ENCODE assay signal across 10 mouse cellular contexts in genomic region chr16:23239583-23239982, GRCm38 (mm10). TPM values are rescaled to one million over a fixed set of nuclear protein-coding genes. Genes with fewer than 3 reads are reported as not detected.
DNase-seq lines count a peak whose midpoint lies in the region; ATAC-seq and TF ChIP-seq lines count a peak whose summit lies in the region.
"Had no signal": no experiment of that assay in that cellular context is flagged by ENCODE, and none has a peak within 500 bp of the region (broad histone marks: within the 10 kb centered on the region; RNA-seq: fewer than 3 reads in every experiment).

No protein-coding gene starts in this region.

- no peaks in the 10 kb centered on the region for H3K9me3 ChIP-seq in forebrain, postnatal 0 days (ENCODE audit: low read length)
- H3K9me3 ChIP-seq in forebrain, embryonic 10.5 days = no peaks in the 10 kb centered on the region
- H3K9me3 ChIP-seq in liver, postnatal 0 days (ENCODE audit: low read length) = no peaks in the 10 kb centered on the region

- 72% methylated on average over 6 of the region's 6 CpGs for WGBS in forebrain, postnatal 0 days
- WGBS in forebrain, embryonic 10.5 days = 78% methylated on average over 6 of the region's 6 CpGs
- WGBS in liver, postnatal 0 days (ENCODE audit: insufficient replicate concordance) = 68% methylated on average over 6 of the region's 6 CpGs

- intact Hi-C loops in heart, postnatal 36 days (cut with DNase I) = no loop called here

- no peak overlapping the region for H3K9ac ChIP-seq in forebrain, postnatal 0 days
- no peak overlapping the region for H3K9ac ChIP-seq in liver, postnatal 0 days (replicated peaks)

- no peaks in the 10 kb centered on the region for H3K27me3 ChIP-seq in forebrain, postnatal 0 days (ENCODE audit: insufficient read depth, low read length)
- no peaks in the 10 kb centered on the region for H3K27me3 ChIP-seq in forebrain, embryonic 10.5 days (ENCODE audit: poor library complexity, severe bottlenecking)
- H3K27me3 ChIP-seq in liver, postnatal 0 days (ENCODE audit: insufficient read depth, low read length) = no peaks in the 10 kb centered on the region

- no peak for DNase-seq in forebrain, postnatal 0 days
- DNase-seq in forebrain, embryonic 10.5 days (ENCODE audit: extremely low spot score, low spot score) = no peak
- DNase-seq in liver = peak; percentile 23
- DNase-seq in liver, postnatal 0 days = no peak
- DNase-seq in heart, postnatal 36 days = peak; percentile 43 to 46
- peak; percentile 66 for DNase-seq in testis, postnatal 10 days (ENCODE audit: low spot score)
- no peak for DNase-seq in cerebellum, adult 11 months
- DNase-seq in natural killer cell, adult 2 months (ENCODE audit: low spot score in 2 of 2) = no peak
- DNase-seq: kidney, postnatal 14 days had no signal

- no peak overlapping the region for H3K4me2 ChIP-seq in forebrain, postnatal 0 days (ENCODE audit: low read depth)
- H3K4me2 ChIP-seq in liver, postnatal 0 days (ENCODE audit: low read depth, low read length) = no peak overlapping the region

- peak overlapping the region; percentile 2; the same call in 1 of the 2 replicates for H3K27ac ChIP-seq in forebrain, postnatal 0 days (ENCODE audit: low read depth, low read length)
- H3K27ac ChIP-seq in forebrain, embryonic 10.5 days = no peak overlapping the region; the same call in 1 of the 2 replicates
- no peak overlapping the region for H3K27ac ChIP-seq in liver, postnatal 0 days (ENCODE audit: low read depth)
- H3K27ac ChIP-seq: macrophage had no signal

- peaks cover 4% of the 10 kb centered on the region; the same call in 1 of the 2 replicates for H3K36me3 ChIP-seq in forebrain, postnatal 0 days (ENCODE audit: insufficient read depth)
- H3K36me3 ChIP-seq in forebrain, embryonic 10.5 days (replicated peaks) = peaks cover 7% of the 10 kb centered on the region
- no peaks in the 10 kb centered on the region for H3K36me3 ChIP-seq in liver, postnatal 0 days (replicated peaks; ENCODE audit: insufficient read depth, low read length)

- TF ChIP-seq EP300 in liver, postnatal 0 days (IDR thresholded peaks at IDR 0.05; ENCODE audit: low read depth) = no peak

- ATAC-seq in forebrain, postnatal 0 days = no peak
- ATAC-seq in liver, postnatal 0 days = no peak

- peaks cover 13% of the 10 kb centered on the region for H3K4me1 ChIP-seq in forebrain, postnatal 0 days (ENCODE audit: insufficient read depth)
- peaks cover 53% of the 10 kb centered on the region for H3K4me1 ChIP-seq in forebrain, embryonic 10.5 days
- peaks cover 5% of the 10 kb centered on the region; the same call in 1 of the 2 replicates for H3K4me1 ChIP-seq in liver, postnatal 0 days (ENCODE audit: insufficient read depth)

- no peak for TF ChIP-seq CTCF in forebrain, postnatal 0 days (IDR thresholded peaks at IDR 0.05; ENCODE audit: low read depth)
- no peak for TF ChIP-seq CTCF in liver, postnatal 0 days (IDR thresholded peaks at IDR 0.05; ENCODE audit: low read depth)

- no peak overlapping the region for H3K4me3 ChIP-seq in forebrain, postnatal 0 days (ENCODE audit: low read depth, low read length)
- H3K4me3 ChIP-seq in forebrain, embryonic 10.5 days = no peak overlapping the region
- H3K4me3 ChIP-seq in liver, postnatal 0 days (ENCODE audit: low read depth, low read length) = no peak overlapping the region

RNA-seq across cellular contexts. Expression of gene St6gal1, which starts 15.0 kb away (rescaled TPM):
- 21.8 and 27.3 TPM in 2 replicates for total RNA-seq in forebrain, postnatal 0 days (2014; rRNA removed)
- polyA plus RNA-seq in forebrain, postnatal 0 days (2015; fragmentation: Nextera tagmentation; extraction: Ambion mirVana) = 16.4 and 18.6 TPM in 2 replicates
- 18.4 and 19.7 TPM in 2 replicates for polyA plus RNA-seq in forebrain, embryonic 10.5 days (2016; fragmentation: Nextera tagmentation; extraction: Ambion mirVana)
- polyA plus RNA-seq in liver, postnatal 0 days (2015; fragmentation: Nextera tagmentation; extraction: Ambion mirVana) = 17.1 and 17.3 TPM in 2 replicates
- total RNA-seq in heart, postnatal 36 days (2021) = 1 to 10 TPM; 9.2 to 10.0 TPM

Comparison
In these comparisons a context has a peak if more than half of its experiments do, and no peak if none do; other contexts are left out.
1. DNase-seq: peak in liver (single experiment), heart, postnatal 36 days (2 of 2) and testis, postnatal 10 days (single experiment); none in forebrain, postnatal 0 days (single experiment), forebrain, embryonic 10.5 days (single experiment), liver, postnatal 0 days (single experiment), cerebellum, adult 11 months (single experiment) and natural killer cell, adult 2 months (0 of 2).